Mouse (Mus musculus) ES-E14 (cell line): Measurements from ENCODE around the gene Tspan13. TPM values are rescaled to one million over a fixed set of nuclear protein-coding genes. Genes with fewer than 3 reads are reported as not detected.

ENCODE experiments used
- DNase-seq: peaks from one replicate; pipeline ENCODE4 v3.0.0-alpha.2; 2013; ENCODE audit warnings: low read depth, low spot score
- H3K27ac ChIP-seq: 2 replicates; pipeline ENCODE4 v1.5.1; 2012; ENCODE audit warnings: low read depth, mild to moderate bottlenecking, low read length, moderate library complexity, mixed read lengths; ENCODE audit not compliant: poor library complexity, insufficient read depth, severe bottlenecking
- H3K36me3 ChIP-seq: 2 replicates; pipeline ENCODE4 v1.6.1; 2012; ENCODE audit warnings: mild to moderate bottlenecking, low read length, moderate library complexity, mixed read lengths; ENCODE audit not compliant: control insufficient read depth, poor library complexity, insufficient read depth, severe bottlenecking
- H3K4me1 ChIP-seq, 2 experiments: fragments of 150-350 bp in 1 of 2; sonication (generic) in 1 of 2; 2 replicates each; pipeline ENCODE4 v1.6.1; 2012; ENCODE audit warnings: low read length in 2 of 2, mild to moderate bottlenecking in 1 of 2, mixed read lengths in 1 of 2; ENCODE audit not compliant: control insufficient read depth in 2 of 2, insufficient read depth in 2 of 2, poor library complexity in 1 of 2
- H3K4me3 ChIP-seq, 2 experiments: fragments of 150-350 bp in 1 of 2; sonication (generic) in 1 of 2; 2 replicates each; pipeline ENCODE4 v1.5.1; 2012; ENCODE audit warnings: low read length in 2 of 2, low read depth in 1 of 2, mild to moderate bottlenecking in 1 of 2, mixed read lengths in 1 of 2; ENCODE audit not compliant: insufficient read depth in 1 of 2, poor library complexity in 1 of 2, severe bottlenecking in 1 of 2
- H3K9ac ChIP-seq: 2 replicates; pipeline ENCODE4 v1.6.1; 2012; ENCODE audit warnings: low read depth, mild to moderate bottlenecking, low read length, mixed read lengths; ENCODE audit not compliant: poor library complexity, insufficient read depth, severe bottlenecking
- H3K9me3 ChIP-seq: fragments of 150-350 bp; sonication (generic); 2 replicates; pipeline ENCODE4 v1.6.1; 2012; ENCODE audit warnings: low read depth, mild to moderate bottlenecking, low read length; ENCODE audit not compliant: control insufficient read depth, insufficient read depth
- CHD2 ChIP-seq: IDR thresholded peaks from 2 replicates; pipeline ENCODE4 v1.6.1; 2014; ENCODE audit warnings: mild to moderate bottlenecking, low read depth, low read length, inconsistent platforms
- HCFC1 ChIP-seq: IDR thresholded peaks from 2 replicates; pipeline ENCODE4 v1.6.1; 2012; ENCODE audit warnings: low read length, inconsistent platforms, borderline replicate concordance; ENCODE audit not compliant: insufficient read depth
- MAFK ChIP-seq: IDR thresholded peaks from 2 replicates; pipeline ENCODE4 v1.6.1; 2014; ENCODE audit warnings: mild to moderate bottlenecking, low read depth, low read length, inconsistent platforms; ENCODE audit not compliant: insufficient read depth
- ZC3H11A ChIP-seq: IDR thresholded peaks from 2 replicates; pipeline ENCODE4 v1.6.1; 2012; ENCODE audit warnings: low read depth, mild to moderate bottlenecking, inconsistent platforms, low read length, borderline replicate concordance
- ZNF384 ChIP-seq: IDR thresholded peaks from 2 replicates; pipeline ENCODE4 v1.6.1; 2012; ENCODE audit warnings: low read depth, low read length, inconsistent platforms
- in situ Hi-C, 2 experiments: fragments of 600-800 bp; cut with MboI; formaldehyde crosslinking; loops; one replicate each; pipeline ENCODE4 v1.15.1; 2025; ENCODE audit warnings: low sequenced_read_pairs in 2 of 2, inconsistent platforms in 1 of 2; ENCODE audit not compliant: unreplicated experiment in 2 of 2
- total RNA-seq: library from RNA; depleted of rRNA; stranded (reverse); fragments of 300-350 nt; gene quantifications from 2 replicates; pipeline ENCODE4 v1.2.3, GENCODE M21; 2012; rRNA removed

Gene Tspan13
- total RNA-seq, 1 experiment, result 31.9 TPM

DNA sequence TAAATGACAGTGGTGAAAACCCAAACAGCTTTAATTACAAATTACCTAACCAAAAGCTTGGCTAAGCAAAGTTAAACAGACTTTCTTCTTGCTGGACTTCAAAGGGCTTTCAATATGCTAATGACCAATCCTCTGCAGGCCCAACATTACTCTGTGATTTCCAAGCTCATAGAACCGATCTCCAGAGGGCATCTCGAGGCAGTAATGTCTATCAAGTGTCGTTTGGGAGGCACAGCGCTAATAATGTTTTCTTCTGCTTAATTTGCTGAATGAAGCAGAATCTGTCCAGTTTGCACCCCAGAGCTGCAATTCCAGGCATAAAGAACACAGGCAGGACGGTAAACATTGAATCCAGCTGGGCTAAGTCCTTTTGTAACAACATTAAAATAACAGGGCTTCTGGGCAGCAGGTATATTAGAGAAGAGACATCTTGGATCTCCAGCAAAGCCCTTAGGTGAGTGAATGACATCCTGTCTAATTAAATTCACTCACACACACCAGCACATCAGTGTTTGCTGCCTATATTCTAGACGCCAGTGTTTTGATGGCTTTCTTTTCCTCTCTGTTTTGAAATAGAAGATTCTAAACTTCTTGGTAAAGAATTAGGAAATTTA lies 64.6 kb downstream of the Tspan13 start:
- Histone ChIP-seq H3K27ac (no peak overlapping the region), H3K9me3 (no peaks in the 10 kb centered on the region), H3K4me1 (peaks cover 0 to 2% of the 10 kb centered on the region in 2 experiments; a peak in 1 of 4 replicates), H3K36me3 (no peaks in the 10 kb centered on the region), H3K4me3 (no peak overlapping the region), H3K9ac (no peak overlapping the region)
- TF ChIP-seq ZC3H11A, result no peak
- no peak for TF ChIP-seq HCFC1
- no peak for TF ChIP-seq ZNF384
- TF ChIP-seq MAFK, result no peak
- no peak for TF ChIP-seq CHD2
- in situ Hi-C loops, result no loop called here
- no peak for DNase-seq

- TF ChIP-seq MAFK (no peak), HCFC1 (no peak), ZNF384 (no peak), ZC3H11A (no peak), CHD2 (no peak)
- Histone ChIP-seq H3K4me1 (no peaks in the 10 kb centered on the region), H3K36me3 (no peaks in the 10 kb centered on the region), H3K9me3 (no peaks in the 10 kb centered on the region), H3K9ac (no peak overlapping the region), H3K4me3 (no peak overlapping the region), H3K27ac (no peak overlapping the region)
- DNase-seq, result no peak
- in situ Hi-C loops, result no loop called here
Observed at GRCm38 (mm10) chr12:35975898-35976297, 66.4 kb downstream of the Tspan13 start.

- DNase-seq, result no peak
- Histone ChIP-seq H3K9me3 (no peaks in the 10 kb centered on the region), H3K4me1 (no peaks in the 10 kb centered on the region), H3K36me3 (no peaks in the 10 kb centered on the region), H3K4me3 (no peak overlapping the region), H3K9ac (no peak overlapping the region), H3K27ac (no peak overlapping the region)
- TF ChIP-seq ZC3H11A (no peak), HCFC1 (no peak)
- in situ Hi-C loops, result no loop called here
Observed at GRCm38 (mm10) chr12:35966768-35967141, 75.5 kb downstream of the Tspan13 start.

GRCm38 (mm10) chr12:35966098-35966767 lies 76.1 kb downstream of the Tspan13 start:
- TF ChIP-seq HCFC1, result no peak
- Histone ChIP-seq H3K36me3 (no peaks in the 10 kb centered on the region), H3K27ac (no peak overlapping the region), H3K4me1 (no peaks in the 10 kb centered on the region), H3K4me3 (no peak overlapping the region), H3K9me3 (no peaks in the 10 kb centered on the region), H3K9ac (no peak overlapping the region)
- DNase-seq, result no peak
- in situ Hi-C loops, result no loop called here

Other genes starting within 250 kb of the Tspan13 start
- not detected in 2 replicates for gene Agr3, start 116.9 kb downstream of the Tspan13 start, total RNA-seq
- not detected in 2 replicates for gene Agr2, start 49.6 kb downstream of the Tspan13 start, total RNA-seq
- gene Ankmy2, start 114.6 kb upstream of the Tspan13 start, total RNA-seq, result 18.2 and 21.2 TPM in 2 replicates
- 176 and 241 TPM in 2 replicates for gene Bzw2, start 115.6 kb upstream of the Tspan13 start, total RNA-seq
- not detected in 2 replicates for gene Lrrc72, start 210.9 kb upstream of the Tspan13 start, total RNA-seq